Comparison of ENCODE assay signal across 24 mouse cellular contexts in the genomic region with DNA sequence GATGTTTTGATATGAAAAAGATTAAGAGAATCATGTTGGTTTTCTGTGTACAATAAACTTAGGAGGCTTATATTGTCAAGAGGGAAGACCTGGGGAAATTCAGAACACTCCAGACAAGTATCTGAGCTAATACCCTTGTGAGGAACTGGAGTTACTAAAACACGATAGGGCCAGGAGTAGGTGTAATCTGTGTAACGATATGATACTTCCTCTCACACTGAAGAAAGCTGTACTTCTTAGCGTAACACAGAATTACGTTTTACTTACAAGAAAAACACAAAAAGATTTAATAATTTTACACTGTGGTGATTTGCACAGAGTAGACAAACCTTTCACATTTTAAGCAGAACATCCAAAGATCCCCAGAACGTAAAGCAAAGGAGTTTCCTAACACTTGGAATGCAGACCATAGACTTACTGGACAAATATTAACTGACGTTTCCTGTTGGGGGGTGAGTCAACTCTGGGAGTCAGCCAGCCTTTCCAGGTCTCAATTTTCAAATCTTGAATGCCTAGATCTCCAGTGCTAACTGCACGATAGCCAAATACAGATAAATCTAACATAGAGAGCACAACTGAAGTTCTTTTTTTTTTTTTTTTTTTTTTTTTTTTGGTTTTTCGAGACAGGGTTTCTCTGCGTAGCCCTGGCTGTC.
"Had no signal": no experiment of that assay in that cellular context is flagged by ENCODE, and none has a peak within 500 bp of the region (broad histone marks: within the 10 kb centered on the region; RNA-seq: fewer than 3 reads in every experiment).

No protein-coding gene starts in this region.

- H3K4me3 ChIP-seq: heart, embryonic 10.5 days; heart, embryonic 12.5 days; hindbrain, embryonic 10.5 days; hindbrain, embryonic 12.5 days; intestine, embryonic 15.5 days; limb, embryonic 13.5 days; limb, embryonic 15.5 days; liver, embryonic 12.5 days had no signal

- H3K27ac ChIP-seq: heart, embryonic 10.5 days; hindbrain, embryonic 10.5 days; hindbrain, embryonic 12.5 days; hindbrain, embryonic 14.5 days; intestine, embryonic 15.5 days; limb, embryonic 13.5 days; limb, embryonic 15.5 days; liver, embryonic 12.5 days had no signal

- H3K36me3 ChIP-seq: heart, embryonic 10.5 days; heart, embryonic 12.5 days; hindbrain, embryonic 10.5 days; hindbrain, embryonic 12.5 days; intestine, embryonic 15.5 days; limb, embryonic 13.5 days; limb, embryonic 15.5 days; liver, embryonic 12.5 days had no signal

- DNase-seq: gastrocnemius, postnatal 14 days; gastrocnemius, postnatal 36 days; heart, adult 11 months; heart, postnatal 10 days; heart, postnatal 4 days; kidney, adult 18-20 months; kidney, adult 8-10 months; kidney, postnatal 10 days; kidney, postnatal 25 days; layer of hippocampus, adult 9-11 months; layer of hippocampus, postnatal 36 days; left cerebral cortex, postnatal 4 days had no signal

- H3K4me1 ChIP-seq: heart, embryonic 10.5 days; hindbrain, embryonic 10.5 days; hindbrain, embryonic 12.5 days; intestine, embryonic 15.5 days; limb, embryonic 13.5 days; limb, embryonic 15.5 days had no signal

- H3K9ac ChIP-seq: heart, embryonic 12.5 days; hindbrain, embryonic 12.5 days; hindbrain, embryonic 14.5 days; intestine, embryonic 15.5 days; limb, embryonic 13.5 days; limb, embryonic 15.5 days; liver, embryonic 12.5 days had no signal

- H3K27me3 ChIP-seq: heart, embryonic 12.5 days; intestine, embryonic 15.5 days; limb, embryonic 13.5 days; limb, embryonic 15.5 days; liver, embryonic 12.5 days had no signal

- ATAC-seq: hindbrain, embryonic 16.5 days; inflammation-experienced regulatory T-cells, adult 6 months; intestine, embryonic 15.5 days; intestine, postnatal 0 days; liver, embryonic 12.5 days had no signal

- H3K9me3 ChIP-seq: heart, embryonic 10.5 days; hindbrain, embryonic 10.5 days; hindbrain, embryonic 12.5 days; intestine, embryonic 15.5 days; limb, embryonic 13.5 days; limb, embryonic 15.5 days; liver, embryonic 12.5 days had no signal

- H3K4me2 ChIP-seq: heart, embryonic 12.5 days; hindbrain, embryonic 12.5 days; hindbrain, embryonic 14.5 days; intestine, embryonic 15.5 days; limb, embryonic 13.5 days; limb, embryonic 15.5 days; liver, embryonic 12.5 days had no signal
